Mouse (Mus musculus): ENCODE results near the gene Zdhhc21.

Zdhhc21 gene

GRCm38 (mm10) chr4:82765513-82766216 lies 94.1 kb downstream of the Zdhhc21 start:
- no peak for DNase-seq (ENCODE audit: extremely low read depth, low read depth)

- no peak for DNase-seq (ENCODE audit: extremely low read depth, low read depth)
Observed at GRCm38 (mm10) chr4:82763586-82763985, 96.2 kb downstream of the Zdhhc21 start.

GRCm38 (mm10) chr4:82762430-82763119 lies 97.2 kb downstream of the Zdhhc21 start:
- no peak for DNase-seq (ENCODE audit: extremely low read depth, low read depth)

GRCm38 (mm10) chr4:82756295-82756626 lies 103.5 kb downstream of the Zdhhc21 start:
- DNase-seq (ENCODE audit: extremely low read depth, low read depth): no peak

DNA sequence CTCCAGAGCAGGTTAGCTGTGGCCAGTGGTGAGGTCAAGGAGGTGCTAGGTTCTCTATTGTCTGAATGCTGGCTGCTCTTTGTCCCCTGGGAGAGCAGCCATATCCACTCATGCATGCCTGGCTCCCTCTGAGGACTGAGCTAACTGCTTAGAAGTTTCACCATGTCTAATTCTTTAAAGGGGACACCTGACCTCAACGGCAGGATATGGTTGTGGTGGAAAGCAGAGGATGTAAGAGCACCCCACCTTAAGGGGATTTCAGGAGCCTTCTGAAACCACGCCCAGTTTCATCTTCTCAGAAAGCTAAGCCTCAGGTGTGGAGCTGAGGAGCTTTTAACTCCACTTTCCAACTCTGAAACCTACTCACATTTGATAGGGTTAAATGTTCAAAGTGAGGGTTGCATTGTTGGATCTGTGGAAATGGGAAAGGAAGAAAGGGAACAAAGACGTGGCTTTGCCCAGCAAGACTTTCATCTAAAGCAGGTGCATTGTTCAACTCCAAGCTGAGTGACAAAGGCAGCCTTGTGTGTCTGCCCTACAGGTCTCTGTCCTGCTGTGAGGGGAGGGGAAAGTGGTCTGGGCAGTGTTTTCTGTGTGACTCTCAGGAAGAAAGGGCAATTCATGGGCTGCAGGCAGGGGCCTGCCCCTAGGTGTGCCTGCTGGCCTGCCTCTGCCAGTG lies 104.0 kb downstream of the Zdhhc21 start:
- DNase-seq (ENCODE audit: extremely low read depth, low read depth): no peak

Data from MEL-GATA-1-ER (cell line).